Mouse (Mus musculus) heart, embryonic 11.5 days (tissue): Measurements from ENCODE around the gene Kif5a. TPM values are rescaled to one million over a fixed set of nuclear protein-coding genes. Genes with fewer than 3 reads are reported as not detected.

ENCODE experiments used
- ATAC-seq: fragments of 200-750 bp; cut with Nextera tagmentation; replicated peaks from 2 replicates; pipeline ENCODE4 v1.8.0; 2017; ENCODE audit warnings: moderate library complexity; ENCODE audit not compliant: insufficient number of reproducible peaks, low FRiP score, low TSS enrichment
- H3K27ac ChIP-seq: fragments of 300-500 bp; sonication (generic); 2 replicates; pipeline ENCODE4 v1.5.1; 2014; ENCODE audit warnings: mild to moderate bottlenecking, low read depth, low read length
- H3K27me3 ChIP-seq: fragments of 300-500 bp; sonication (generic); 2 replicates; pipeline ENCODE4 v1.6.1; 2014; ENCODE audit warnings: mild to moderate bottlenecking, low read length, mixed read lengths; ENCODE audit not compliant: control insufficient read depth, insufficient read depth
- H3K36me3 ChIP-seq: fragments of 300-500 bp; sonication (generic); 2 replicates; pipeline ENCODE4 v1.6.1; 2014; ENCODE audit warnings: mild to moderate bottlenecking, low read length, moderate library complexity, mixed read lengths; ENCODE audit not compliant: control insufficient read depth, insufficient read depth
- H3K4me1 ChIP-seq: fragments of 300-500 bp; sonication (generic); 2 replicates; pipeline ENCODE4 v1.6.1; 2014; ENCODE audit warnings: low read length; ENCODE audit not compliant: control insufficient read depth, insufficient read depth
- H3K4me2 ChIP-seq: fragments of 300-500 bp; sonication (generic); 2 replicates; pipeline ENCODE4 v1.6.1; 2014; ENCODE audit warnings: mild to moderate bottlenecking, moderate library complexity
- H3K4me3 ChIP-seq: fragments of 300-500 bp; sonication (generic); 2 replicates; pipeline ENCODE4 v1.5.1; 2014; ENCODE audit warnings: low read depth, low read length
- H3K9ac ChIP-seq: fragments of 300-500 bp; sonication (generic); 2 replicates; pipeline ENCODE4 v1.6.1; 2014; ENCODE audit warnings: mild to moderate bottlenecking, low read depth, low read length, moderate library complexity
- H3K9me3 ChIP-seq: fragments of 300-500 bp; sonication (generic); replicated peaks from 2 replicates; pipeline ENCODE4 v1.6.1; 2016; ENCODE audit warnings: low read length; ENCODE audit not compliant: control insufficient read depth
- WGBS: fragments of 180-500 bp; shearing (Covaris S2); extraction: QIAGEN DNeasy Blood & Tissue Kit; methylation state at CpG from one replicate; pipeline ENCODE4 v1.1.7; 2014; ENCODE audit not compliant: insufficient replicate concordance; 5-methylcytosine and 5-hydroxymethylcytosine counted together
- polyA plus RNA-seq: library from polyadenylated mRNA; unstranded; fragments of >200 nt; fragmentation: Nextera tagmentation; extraction: Ambion mirVana; gene quantifications from 2 replicates; pipeline ENCODE4 v1.2.1, GENCODE M21; 2014

Gene Kif5a
- polyA plus RNA-seq, 1 experiment from 2014 or later, result 1.6 TPM

GRCm38 (mm10) chr10:127191191-127192056, 71.7 kb downstream of the Kif5a start:
- WGBS, result 62% methylated on average over 19 of the region's 19 CpGs
- Histone ChIP-seq H3K27ac (peak overlapping the region; percentile 50), H3K4me2 (no peak overlapping the region), H3K4me1 (peaks cover 41% of the 10 kb centered on the region), H3K36me3 (peaks cover 2% of the 10 kb centered on the region; the same call in 1 of the 2 replicates), H3K4me3 (no peak overlapping the region), H3K27me3 (no peaks in the 10 kb centered on the region), H3K9me3 (no peaks in the 10 kb centered on the region), H3K9ac (no peak overlapping the region)
- no peak for ATAC-seq

- no peaks in the 10 kb centered on the region for H3K9me3 ChIP-seq
- H3K4me3 ChIP-seq, result peak overlapping the region; percentile 74; the same call in 1 of the 2 replicates
- H3K36me3 ChIP-seq, result peaks cover 2% of the 10 kb centered on the region; the same call in 1 of the 2 replicates
- ATAC-seq, result no peak
- WGBS, result 36% methylated on average over 14 of the region's 14 CpGs
- H3K27me3 ChIP-seq, result no peaks in the 10 kb centered on the region
- peak overlapping the region; percentile 93 for H3K4me2 ChIP-seq
- H3K9ac ChIP-seq, result no peak overlapping the region
- peaks cover 40% of the 10 kb centered on the region for H3K4me1 ChIP-seq
- H3K27ac ChIP-seq, result peak overlapping the region; percentile 38; the same call in 1 of the 2 replicates
These were observed 72.6 kb downstream of the Kif5a start for GRCm38 (mm10) chr10:127190398-127191190.

- Histone ChIP-seq H3K9me3 (no peaks in the 10 kb centered on the region), H3K4me2 (peak within 1 kb of the TSS; percentile 93), H3K27me3 (no peaks in the 10 kb centered on the region), H3K4me3 (peak within 1 kb of the TSS; percentile 74), H3K4me1 (peaks cover 38% of the 10 kb centered on the region), H3K9ac (peak within 1 kb of the TSS; percentile 71), H3K27ac (peak within 1 kb of the TSS; percentile 38), H3K36me3 (peaks cover 2% of the 10 kb centered on the region; the same call in 1 of the 2 replicates)
- 0 out of 2 replicates have a peak, but pooled peaks have one; percentile 28 for ATAC-seq
- 2% methylated on average over 35 of the region's 35 CpGs for WGBS
These were observed 73.3 kb downstream of the Kif5a start, which contains the start of gene Arhgef25 for GRCm38 (mm10) chr10:127189651-127190381. Arhgef25 (minus strand) TSS chr10:127190083.

GRCm38 (mm10) chr10:127189116-127189650, 74.0 kb downstream of the Kif5a start:
- Histone ChIP-seq H3K4me3 (peak overlapping the region; percentile 74), H3K4me2 (peak overlapping the region; percentile 93), H3K4me1 (peaks cover 32% of the 10 kb centered on the region), H3K36me3 (peaks cover 2% of the 10 kb centered on the region; the same call in 1 of the 2 replicates), H3K27me3 (no peaks in the 10 kb centered on the region; the same call in 1 of the 2 replicates), H3K27ac (peak overlapping the region; percentile 38), H3K9me3 (no peaks in the 10 kb centered on the region), H3K9ac (peak overlapping the region; percentile 71)
- WGBS, result under 1% methylated on average over 25 of the region's 26 CpGs
- ATAC-seq, result peak; percentile 4; the same call in 1 of the 2 replicates

- H3K4me2 ChIP-seq, result peak overlapping the region; percentile 93
- peaks cover 32% of the 10 kb centered on the region for H3K4me1 ChIP-seq
- no peaks in the 10 kb centered on the region; the same call in none of the 2 replicates for H3K27me3 ChIP-seq
- H3K9ac ChIP-seq, result peak overlapping the region; percentile 71
- WGBS, result 0% methylated on average over 36 of the region's 46 CpGs
- H3K9me3 ChIP-seq, result no peaks in the 10 kb centered on the region
- peaks cover 2% of the 10 kb centered on the region; the same call in 1 of the 2 replicates for H3K36me3 ChIP-seq
- ATAC-seq, result peak; percentile 82
- peak overlapping the region; percentile 74 for H3K4me3 ChIP-seq
- H3K27ac ChIP-seq, result peak overlapping the region; percentile 38
These were observed 74.6 kb downstream of the Kif5a start for GRCm38 (mm10) chr10:127188465-127189115.

- Histone ChIP-seq H3K4me3 (peak overlapping the region; percentile 74), H3K27ac (peak overlapping the region; percentile 38; the same call in 1 of the 2 replicates), H3K27me3 (peaks cover 4% of the 10 kb centered on the region), H3K4me1 (peaks cover 34% of the 10 kb centered on the region), H3K9ac (peak overlapping the region; percentile 71), H3K9me3 (no peaks in the 10 kb centered on the region), H3K36me3 (peaks cover 7% of the 10 kb centered on the region; the same call in 1 of the 2 replicates), H3K4me2 (peak overlapping the region; percentile 93)
- ATAC-seq, result no peak
- 0% methylated on average over 18 of the region's 21 CpGs for WGBS
These were observed 75.1 kb downstream of the Kif5a start for GRCm38 (mm10) chr10:127188079-127188453.

GRCm38 (mm10) chr10:127187371-127188078, 75.6 kb downstream of the Kif5a start:
- Histone ChIP-seq H3K4me1 (peaks cover 34% of the 10 kb centered on the region), H3K4me3 (peak overlapping the region; percentile 74), H3K4me2 (peak overlapping the region; percentile 93), H3K36me3 (peaks cover 7% of the 10 kb centered on the region; the same call in 1 of the 2 replicates), H3K9me3 (no peaks in the 10 kb centered on the region), H3K27me3 (peaks cover 9% of the 10 kb centered on the region), H3K9ac (peak overlapping the region; percentile 71), H3K27ac (0 out of 2 replicates have a peak overlapping the region, but pooled peaks have one; percentile 38)
- 43% methylated on average over 10 of the region's 10 CpGs for WGBS
- ATAC-seq, result no peak
